Mouse (Mus musculus) kidney, postnatal 4 days (tissue): ENCODE results near the gene Tube1.
"Not testable (repeated sequence)": the region's sequence is repeated elsewhere in the genome, so short reads cannot be mapped to it uniquely, and the experiment has no call there.

Source experiments
- DNase-seq, 2 experiments: peaks; one replicate each; pipeline ENCODE4 v3.0.0; 2021; ENCODE audit warnings: mixed read lengths in 2 of 2

The Tube1 gene

DNA sequence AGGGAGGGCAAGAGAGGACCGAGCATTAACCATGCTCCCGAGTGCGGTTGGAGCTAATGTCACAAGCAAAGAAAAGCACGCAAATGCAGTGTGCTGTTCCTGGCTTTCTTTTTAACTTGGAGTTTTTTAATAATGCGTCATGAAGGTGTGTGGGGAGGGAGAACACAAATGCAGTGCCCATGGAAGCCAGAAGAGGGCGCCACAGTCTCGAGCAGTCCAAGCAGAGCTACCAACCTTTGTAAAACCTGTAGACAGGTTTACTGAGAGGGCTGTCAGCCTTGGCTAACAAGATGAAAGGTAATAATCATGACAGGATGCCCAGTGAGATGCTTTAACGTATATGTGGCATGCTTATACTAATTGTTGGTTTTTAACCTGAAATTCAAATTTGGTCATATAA, 36.4 kb downstream of the Tube1 start:
- DNase-seq, result peak; percentile 85 to 87

DNA sequence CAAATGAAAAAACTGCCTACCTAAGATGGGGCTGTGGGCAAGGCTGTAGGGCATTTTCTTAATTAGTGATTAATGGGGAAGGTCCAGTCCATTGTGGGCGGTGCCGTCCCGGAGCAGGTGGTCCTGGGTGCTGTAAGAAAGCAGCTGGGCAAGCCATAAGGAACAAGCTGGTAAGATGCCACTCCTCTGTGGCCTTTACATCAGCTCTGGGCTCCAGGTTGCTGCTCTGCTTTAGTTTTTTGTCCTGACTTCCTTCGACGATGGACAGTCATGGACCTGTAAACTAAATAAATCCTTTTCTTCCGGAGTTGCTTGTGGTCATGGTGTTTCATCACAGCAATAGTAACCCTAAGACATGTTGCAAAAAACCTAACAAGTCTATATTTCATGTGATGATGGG, 36.9 kb downstream of the Tube1 start:
- DNase-seq, result peak; percentile 20 to 44

DNA sequence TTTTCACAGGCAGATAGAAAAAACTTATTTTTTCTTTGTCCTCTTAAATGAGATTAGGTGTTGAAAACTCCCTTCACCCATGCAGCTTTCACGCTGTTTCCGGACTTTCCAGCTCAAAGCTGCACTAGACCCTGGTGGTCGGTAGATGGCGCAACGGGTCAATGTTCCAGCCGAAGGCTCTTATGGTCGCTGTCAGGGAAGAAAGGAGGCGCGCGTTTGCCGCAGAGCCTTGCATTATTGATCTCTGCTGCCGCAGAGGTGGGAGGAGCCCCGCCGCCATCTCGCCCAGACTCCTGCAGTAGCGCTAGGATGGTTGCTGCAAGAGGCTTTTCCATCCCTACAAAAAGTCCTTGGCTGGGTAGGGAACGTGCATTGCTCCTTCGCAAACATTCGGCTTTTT, 37.4 kb downstream of the Tube1 start:
- DNase-seq, result peak; percentile 93 to 95

DNA sequence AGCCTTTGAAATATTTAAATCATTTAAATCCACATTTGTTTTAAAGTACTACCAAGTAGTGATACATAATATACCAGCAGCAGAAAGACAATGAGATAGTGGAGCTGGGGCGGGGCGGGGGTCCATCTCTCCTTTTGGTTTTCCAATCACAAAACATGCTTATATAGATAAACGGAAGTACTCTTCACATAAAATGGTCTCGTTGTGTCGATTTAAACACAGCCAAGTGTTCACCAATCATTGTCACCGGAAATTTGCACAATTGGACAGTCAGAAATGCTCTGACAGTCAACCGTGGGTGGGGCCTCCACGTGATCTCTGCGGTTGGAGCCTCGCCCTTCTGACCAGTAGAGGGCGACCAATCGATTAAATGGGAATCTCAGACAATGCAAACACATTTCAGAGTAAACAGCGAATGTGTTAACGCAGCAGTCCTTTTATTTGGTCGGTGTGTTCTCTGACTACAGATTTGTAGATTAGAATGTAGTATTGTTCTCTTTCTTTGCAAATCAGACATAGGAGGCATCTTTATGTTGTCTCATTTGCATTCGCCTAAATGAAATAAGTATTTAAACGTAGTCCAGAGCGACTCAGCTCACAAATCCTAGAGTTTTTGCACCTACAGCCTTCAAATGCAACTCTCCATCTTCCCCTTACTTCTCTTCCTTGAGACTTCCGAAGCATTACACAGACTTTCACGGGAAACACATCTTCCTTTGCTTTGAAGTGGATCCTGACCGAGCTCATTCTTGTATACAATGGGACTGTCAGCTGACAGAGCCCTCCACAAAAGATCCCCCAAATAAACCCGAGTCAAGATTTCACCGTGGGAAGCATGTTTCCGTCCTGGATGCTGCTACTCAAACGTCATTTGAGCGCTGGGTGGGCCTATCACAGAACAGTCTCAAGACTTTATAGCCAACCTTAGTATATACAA, 38.1 kb downstream of the Tube1 start:
- peak; percentile 89 to 93 for DNase-seq

DNA sequence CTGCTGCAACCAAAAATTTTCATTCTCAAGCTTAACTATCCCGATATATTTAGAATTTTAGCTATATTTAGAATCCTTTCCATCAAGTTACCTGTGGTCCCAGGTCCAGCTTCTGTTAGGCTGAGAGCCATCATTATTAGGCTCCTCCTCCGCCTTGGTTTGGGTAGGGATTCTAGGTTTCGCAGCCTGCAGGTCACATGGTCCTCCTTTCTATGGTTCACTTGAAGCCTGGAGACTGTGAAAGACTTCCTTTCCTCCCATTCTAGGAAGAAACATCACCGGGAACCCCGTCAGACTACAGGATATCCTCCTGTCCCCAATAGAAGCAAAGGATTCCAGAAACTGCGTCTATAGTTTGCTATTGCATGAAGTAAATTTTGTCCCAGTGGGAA, 38.8 kb downstream of the Tube1 start:
- DNase-seq, result peak in 1 of 2 experiments; percentile 16

DNA sequence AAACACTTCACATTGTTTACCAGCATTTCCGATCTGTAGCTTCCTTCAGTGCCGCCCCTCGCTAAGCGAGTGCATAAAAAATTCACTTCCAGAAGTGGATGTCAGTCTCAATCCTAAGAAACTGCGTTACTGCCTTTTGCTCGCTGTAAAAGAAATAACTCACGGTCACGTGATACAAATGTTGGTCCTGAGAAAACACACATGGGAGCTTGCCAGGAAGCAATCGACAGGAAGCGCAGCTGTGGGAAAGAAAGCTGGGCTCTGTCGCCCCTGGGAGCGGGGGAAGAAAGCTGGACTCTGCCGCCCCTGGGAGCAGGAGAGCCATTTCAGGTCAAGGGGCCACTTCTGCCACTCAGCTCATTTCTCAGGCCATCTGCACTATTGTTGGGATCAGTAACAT, 39.3 kb downstream of the Tube1 start:
- peak; percentile 56 to 74 for DNase-seq

DNA sequence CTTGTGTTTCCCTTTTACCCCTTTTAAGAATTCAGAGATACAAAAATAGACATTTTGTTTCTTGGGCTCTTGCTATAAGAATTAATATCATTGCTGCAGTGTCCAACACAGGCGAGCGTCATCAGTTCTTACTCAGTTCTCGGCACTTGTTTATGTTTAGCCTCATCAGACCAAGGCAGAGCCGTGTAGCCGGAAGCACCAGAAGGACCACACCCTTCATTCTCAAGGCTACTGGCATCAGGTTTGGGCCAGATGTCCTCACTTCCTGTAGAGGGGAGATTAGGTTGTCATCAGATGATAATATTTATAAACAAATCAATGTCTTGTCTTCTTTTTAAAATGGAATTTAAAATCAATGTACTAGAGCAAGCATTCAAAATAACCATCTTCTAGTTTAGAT, 43.2 kb downstream of the Tube1 start:
- DNase-seq, result no peak

DNA sequence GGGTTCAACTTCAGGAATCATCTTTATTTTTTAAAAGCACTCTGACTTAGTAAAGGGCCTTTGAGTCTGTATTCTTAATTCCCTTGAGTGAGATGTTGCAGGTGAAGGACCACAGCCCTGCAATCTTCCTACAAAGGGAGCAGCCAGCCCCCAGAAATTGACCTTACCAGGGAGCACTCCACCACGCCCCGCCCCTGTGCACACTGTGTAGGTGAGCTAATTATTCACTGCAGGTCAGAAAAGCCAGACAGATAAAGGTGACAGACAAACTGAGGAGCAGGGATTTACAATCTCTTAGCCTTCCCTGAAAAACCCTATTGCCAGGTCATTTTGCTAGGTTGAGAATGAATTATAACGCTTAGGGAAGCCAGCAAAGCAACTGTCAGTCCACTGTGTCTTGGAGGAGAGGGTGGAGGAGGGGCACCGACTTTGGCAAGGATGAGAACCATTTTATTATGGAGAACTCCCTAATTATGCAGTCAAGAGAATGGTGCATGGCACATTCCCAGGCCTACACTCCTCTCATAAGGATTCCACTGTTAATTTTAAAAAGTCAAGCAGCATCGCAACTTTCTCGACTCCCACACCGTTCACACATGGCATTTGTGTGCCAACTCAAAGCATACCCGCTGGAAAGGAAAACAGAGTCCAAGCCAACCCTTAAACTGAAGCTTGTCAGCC, 51.2 kb downstream of the Tube1 start:
- peak in 1 of 2 experiments; percentile 25 for DNase-seq

DNA sequence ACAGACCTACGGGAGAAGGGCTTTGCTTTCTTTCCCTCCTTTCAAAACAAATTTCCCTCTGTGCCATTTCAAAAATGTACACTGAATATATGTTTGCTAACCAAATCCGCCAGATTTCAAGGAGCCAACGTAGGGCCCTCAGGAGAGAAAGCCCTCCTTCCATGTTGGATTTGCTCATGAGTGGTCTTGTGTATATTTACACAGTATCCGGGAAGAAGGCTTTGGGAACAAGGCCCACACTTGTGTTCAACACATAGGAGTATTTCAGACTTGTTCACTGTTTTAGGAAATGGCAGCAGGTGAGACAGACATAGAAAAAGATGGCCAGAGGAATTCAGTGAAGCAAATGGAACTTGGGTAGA, 51.8 kb downstream of the Tube1 start:
- DNase-seq, result no peak

DNA sequence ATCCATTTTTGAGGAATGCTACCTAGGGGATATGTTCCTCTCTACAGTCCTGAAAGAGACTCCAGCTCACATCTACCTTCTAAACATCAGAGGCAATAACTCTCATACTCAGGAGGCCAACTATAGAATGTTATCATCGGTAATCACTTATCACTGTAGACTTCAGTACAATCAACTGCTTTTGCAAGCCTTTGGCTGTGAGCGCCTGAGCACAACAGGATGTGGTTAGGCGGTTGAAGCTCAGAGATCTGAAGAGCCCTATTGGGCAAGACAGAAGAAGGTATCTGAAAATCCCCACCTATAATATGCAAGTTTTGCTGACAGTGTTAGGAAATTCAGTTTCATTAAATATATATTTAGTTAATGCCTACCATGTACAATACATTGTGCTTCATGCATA, 58.9 kb downstream of the Tube1 start:
- DNase-seq, result no peak

DNA sequence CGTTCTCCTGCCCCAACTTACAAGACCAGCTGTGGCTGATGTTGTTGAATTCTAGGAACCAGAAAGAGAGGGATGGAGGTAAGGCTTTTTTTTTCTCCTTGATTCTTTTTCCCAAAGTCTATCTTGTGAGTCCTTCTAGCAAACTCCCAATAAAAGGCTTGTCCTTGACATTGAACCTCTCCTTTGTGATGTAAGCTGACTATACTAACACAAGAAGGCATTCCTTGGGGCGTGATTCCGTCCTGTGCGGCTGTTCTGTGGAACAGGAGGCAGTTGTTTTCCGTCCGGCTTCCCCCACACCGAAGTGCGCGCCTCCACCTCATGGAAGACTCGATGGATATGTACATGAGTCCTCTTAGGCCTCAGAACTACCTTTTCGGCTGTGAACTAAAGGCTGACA, 64.4 kb downstream of the Tube1 start:
- DNase-seq, result not testable (repeated sequence)
